Mouse (Mus musculus) heart, postnatal 0 days (tissue): ENCODE measurements around the gene 1700029I15Rik.

Experiments used
- CTCF ChIP-seq: IDR thresholded peaks from 2 replicates; pipeline ENCODE4 v1.5.1; 2016; ENCODE audit warnings: antibody characterized with exemption, control low read depth, low read depth
- EP300 ChIP-seq: IDR thresholded peaks from 2 replicates; pipeline ENCODE4 v1.6.1; 2016; ENCODE audit warnings: antibody characterized with exemption, low read depth

DNA sequence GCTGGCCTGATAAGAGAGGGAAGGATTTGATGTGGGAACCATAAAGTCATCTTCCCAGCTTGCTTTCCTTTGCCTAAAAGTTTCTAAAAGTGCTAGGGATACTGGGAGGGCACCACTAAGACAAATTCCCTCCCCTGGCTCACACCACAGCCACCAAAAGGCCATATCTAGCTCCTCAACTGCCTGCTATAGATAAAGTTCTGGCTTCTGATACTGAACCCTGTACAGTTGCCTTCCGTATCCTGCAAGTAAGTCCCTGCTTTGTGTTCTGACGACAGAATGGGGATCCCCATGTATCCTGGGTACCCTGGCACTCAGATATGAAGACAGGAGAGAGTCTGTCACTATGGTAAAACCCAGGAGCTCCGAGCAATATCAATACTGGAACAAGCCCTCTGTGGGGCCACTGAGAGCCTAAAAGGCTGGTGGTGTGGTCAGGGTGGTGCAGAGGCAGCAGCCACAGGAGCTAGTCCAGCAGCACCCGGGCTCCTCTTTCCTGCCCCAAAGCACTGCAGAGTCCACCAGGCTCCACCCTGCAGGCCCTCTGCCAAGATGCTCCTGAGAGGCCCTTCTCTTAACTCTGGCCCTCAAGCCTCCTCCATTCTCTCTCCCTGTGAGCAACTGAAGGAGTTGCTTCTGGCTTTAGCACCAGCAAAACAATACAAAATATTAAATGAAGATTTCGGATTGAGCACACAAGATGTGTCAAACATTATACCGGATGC lies 8.0 kb downstream of the 1700029I15Rik start:
- TF ChIP-seq CTCF (no peak), EP300 (no peak)
